Mouse (Mus musculus): ENCODE results near the gene Lrrc30. TPM values are rescaled to one million over a fixed set of nuclear protein-coding genes. Genes with fewer than 3 reads are reported as not detected.

Gene Lrrc30
- polyA plus RNA-seq (2015; fragmentation: Illumina TruSeq; extraction: RNeasy Lipid Tissue Mini Kit (QIAGEN cat#74804); ENCODE audit: insufficient read depth, low read depth, low replicate concordance), result not detected

DNA sequence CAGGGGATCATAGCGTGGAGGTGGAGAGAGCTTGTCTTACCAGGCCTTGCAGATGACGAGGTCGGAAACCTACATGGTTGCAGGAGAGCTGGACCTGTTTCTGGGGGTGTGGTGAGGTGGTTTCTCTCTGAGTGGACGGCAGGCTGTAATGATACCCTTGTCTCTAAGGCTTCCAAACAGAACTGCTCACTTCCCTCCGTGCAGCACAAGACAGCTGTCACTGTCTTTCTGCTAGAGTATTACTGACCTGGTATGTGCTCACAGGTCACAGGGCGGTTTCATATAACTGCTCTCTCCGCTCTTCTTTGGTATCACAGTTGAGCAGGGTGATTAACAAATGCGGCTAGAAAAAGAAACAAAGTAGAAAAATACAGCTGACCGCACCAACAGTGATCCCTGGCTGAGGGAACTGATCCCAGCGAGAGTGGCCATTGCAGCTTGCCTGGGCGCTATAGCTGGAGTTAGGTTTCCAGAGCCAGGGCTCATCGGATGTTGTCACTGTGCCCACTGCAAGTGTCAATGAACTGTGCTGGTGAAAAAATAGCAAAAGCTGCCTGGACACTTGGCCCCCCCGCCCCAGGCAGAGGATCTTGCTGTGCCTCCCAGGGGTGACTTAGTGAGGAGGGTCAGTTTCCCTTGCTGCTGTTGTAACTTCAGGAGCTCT, at the start of gene Lrrc30:
Lrrc30 (minus strand) TSS at position 48 of the 664 bp plus-strand sequence.

Other genes with a start within 250 kb of the Lrrc30 start
- gene Lama1, start 64.5 kb upstream of the Lrrc30 start, polyA plus RNA-seq (2015; fragmentation: Illumina TruSeq; extraction: RNeasy Lipid Tissue Mini Kit (QIAGEN cat#74804); ENCODE audit: insufficient read depth, low read depth, low replicate concordance), result not detected